Mouse (Mus musculus) C3H10T1/2 (cell line): ENCODE measurements around the gene Prox2. TPM values are rescaled to one million over a fixed set of nuclear protein-coding genes. Genes with fewer than 3 reads are reported as not detected.

Source experiments
- polyA plus RNA-seq, 2 experiments: library from polyadenylated mRNA; unstranded; fragments of >200 nt; fragmentation: generic; extraction: Trizol; gene quantifications; one replicate each; pipeline ENCODE4 v1.2.1; 2012; ENCODE audit warnings: missing spikeins in 2 of 2

The Prox2 gene
- polyA plus RNA-seq = 1 to 10 TPM in 1 of 2 experiments, under 1 TPM in 1; 0.89 to 4.6 TPM

GRCm38 (mm10) chr12:85110698-85111592 is at the start of gene Prox2, which contains the start of gene Dlst:
Gene Prox2, minus strand, starts transcription at chr12:85110759.
Gene Dlst, plus strand, starts transcription at chr12:85110833.

GRCm38 (mm10) chr12:85151002-85151774 is 40.6 kb upstream of the Prox2 start, which contains the start of gene Rps6kl1:
Gene Rps6kl1, minus strand, starts transcription at chr12:85151264.

Other genes starting within 250 kb of the Prox2 start
- gene Ltbp2, start 234.2 kb downstream of the Prox2 start, polyA plus RNA-seq = 100 to 1,000 TPM in 1 of 2 experiments, 10 to 100 TPM in 1; 15.4 to 110 TPM
- 10 to 100 TPM; 23.3 to 75.7 TPM for gene Fcf1, start 139.9 kb downstream of the Prox2 start, polyA plus RNA-seq
- 1 to 10 TPM in 1 of 2 experiments, under 1 TPM in 1; 0.55 to 6.9 TPM for gene Arel1, start 139.9 kb downstream of the Prox2 start, polyA plus RNA-seq
- 10 to 100 TPM in 1 of 2 experiments, 1 to 10 TPM in 1; 3.3 to 19.4 TPM for gene Ylpm1, start 114.4 kb downstream of the Prox2 start, polyA plus RNA-seq
- gene Dlst, start 74 bp upstream of the Prox2 start, polyA plus RNA-seq = 10 to 100 TPM; 61.0 to 80.1 TPM
- under 1 TPM; 0.34 to 0.35 TPM for gene Rps6kl1, start 40.5 kb upstream of the Prox2 start, polyA plus RNA-seq
- gene Pgf, start 67.0 kb upstream of the Prox2 start, polyA plus RNA-seq = 1 to 10 TPM; 4.1 to 5.0 TPM
- gene Eif2b2, start 108.7 kb upstream of the Prox2 start, polyA plus RNA-seq = 100 to 1,000 TPM; 127 to 237 TPM
- gene Mlh3, start 159.8 kb upstream of the Prox2 start, polyA plus RNA-seq = 1 to 10 TPM in 1 of 2 experiments, under 1 TPM in 1; 0.25 to 1.5 TPM
- 10 to 100 TPM in 1 of 2 experiments, 1 to 10 TPM in 1; 4.6 to 40.7 TPM for gene Acyp1, start 177.7 kb upstream of the Prox2 start, polyA plus RNA-seq
- 1 to 10 TPM in 1 of 2 experiments, under 1 TPM in 1; 0.71 to 1.7 TPM for gene Zc2hc1c, start 177.8 kb upstream of the Prox2 start, polyA plus RNA-seq
- gene Nek9, start 228.6 kb upstream of the Prox2 start, polyA plus RNA-seq = 10 to 100 TPM in 1 of 2 experiments, 1 to 10 TPM in 1; 3.6 to 43.4 TPM